Mouse (Mus musculus): ENCODE measurements around the gene Cir1.

Cir1 gene

DNA sequence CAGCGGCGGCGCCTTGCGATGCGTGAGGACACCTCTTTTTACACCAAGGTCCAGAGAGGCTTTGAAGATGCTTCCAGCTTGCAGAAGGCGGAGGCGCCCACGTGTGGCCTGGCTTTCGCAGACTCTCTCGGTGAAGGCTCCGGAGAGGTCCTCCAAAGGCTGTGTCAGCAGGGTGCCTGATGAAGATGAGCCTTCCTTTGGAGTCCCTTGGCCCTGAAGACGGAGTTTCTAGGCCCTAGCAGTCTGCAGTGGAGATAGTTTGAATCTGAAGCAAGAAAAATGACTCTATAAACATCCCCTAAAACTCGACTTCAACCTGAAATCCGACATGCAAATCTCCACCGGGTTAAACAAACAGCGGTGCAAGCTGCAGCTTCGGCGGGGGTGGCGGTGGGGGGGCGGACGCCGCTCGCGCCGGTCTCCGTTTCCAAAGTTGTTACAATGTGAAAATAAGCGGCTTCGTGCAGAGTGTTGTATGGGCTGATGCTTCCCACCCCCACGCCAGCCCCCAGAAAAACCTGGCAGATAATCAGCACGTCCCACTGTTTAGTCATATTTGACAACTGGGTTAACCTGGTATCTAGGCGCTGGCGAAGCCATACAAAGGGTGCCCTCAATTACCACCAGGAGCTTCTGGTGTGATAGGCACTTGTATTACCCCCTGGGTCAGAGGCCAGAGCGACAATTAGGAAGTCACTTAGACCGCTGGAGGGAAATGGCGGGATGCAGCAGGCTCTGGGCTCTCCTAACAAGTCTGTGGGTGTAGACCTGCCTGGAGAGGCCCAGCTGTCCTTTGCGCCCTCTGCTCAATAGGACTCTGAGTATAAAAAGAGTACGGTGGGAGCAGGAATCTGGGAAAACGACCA, 41.7 kb downstream of the Cir1 start:
- no peak for DNase-seq

DNA sequence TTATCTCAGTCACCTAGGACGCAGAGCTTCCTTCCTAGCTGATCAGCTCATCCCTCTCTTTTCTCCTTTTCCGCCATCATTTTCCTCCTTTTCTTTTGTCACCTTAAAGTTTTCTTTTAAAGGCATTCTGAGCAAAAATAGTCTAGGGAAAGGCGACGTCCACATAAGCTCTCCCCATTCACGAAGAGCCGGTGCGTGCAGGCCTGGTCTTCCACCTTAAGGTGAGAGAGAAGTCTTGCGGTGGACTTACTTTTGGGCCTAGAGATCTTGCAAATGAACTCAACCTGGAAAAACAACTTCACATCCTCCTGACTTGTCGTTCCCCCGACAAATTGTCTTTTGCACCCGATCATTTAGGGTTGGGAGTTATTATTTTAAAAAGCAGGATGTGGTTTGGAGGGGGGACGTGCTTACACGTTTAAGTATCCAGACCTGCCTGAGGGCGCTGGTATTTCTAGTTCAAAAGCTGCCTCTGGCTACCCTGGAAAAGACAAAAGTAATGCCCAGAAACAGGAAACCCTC, 42.4 kb downstream of the Cir1 start:
- DNase-seq = no peak

DNA sequence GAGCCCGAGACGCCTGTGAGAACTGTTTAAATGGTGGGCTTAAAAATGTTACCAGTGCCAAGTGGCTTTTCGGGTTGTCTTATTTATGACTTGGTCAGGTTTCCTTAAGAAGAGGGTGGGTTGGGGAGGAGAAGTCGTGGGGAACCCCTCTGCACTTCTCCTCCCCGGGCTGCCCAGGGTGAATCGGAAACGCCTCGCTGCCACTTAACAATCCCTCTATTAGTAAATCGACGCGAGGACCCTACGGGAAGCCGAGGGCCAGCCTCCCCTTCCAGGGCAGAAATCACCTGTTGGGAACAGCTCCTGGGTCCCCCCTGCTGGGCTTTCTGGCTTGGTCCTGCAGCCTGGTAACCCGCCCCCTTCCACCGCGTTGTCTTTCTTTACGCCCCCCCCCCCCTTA, 42.8 kb downstream of the Cir1 start:
- DNase-seq = no peak

DNA sequence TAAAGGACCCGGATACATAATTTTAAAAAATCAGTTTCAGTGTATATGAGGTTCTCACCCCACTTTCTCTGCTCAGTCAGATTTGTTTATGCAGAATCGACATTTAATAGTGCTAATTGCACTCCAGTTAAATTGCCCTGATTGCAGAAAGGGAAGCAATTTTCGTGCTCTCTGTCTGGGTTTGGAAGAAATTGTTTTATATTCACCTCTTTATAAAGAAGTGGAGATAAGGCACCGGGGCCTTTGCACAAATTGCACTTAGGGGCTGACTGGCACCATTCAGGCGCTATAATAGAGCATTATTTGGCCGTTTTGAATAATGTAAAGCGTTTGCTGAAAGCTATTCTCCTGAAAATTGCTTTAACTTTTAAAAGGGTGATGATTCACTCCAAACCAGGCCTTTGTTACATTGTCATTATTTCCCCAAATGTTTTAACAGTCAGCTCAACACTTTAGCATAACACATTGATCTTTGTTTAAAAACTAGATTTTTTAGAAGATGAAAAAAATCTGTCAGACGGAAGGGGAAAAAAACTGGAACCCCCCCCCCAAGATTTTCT, 43.6 kb downstream of the Cir1 start:
- DNase-seq = no peak

DNA sequence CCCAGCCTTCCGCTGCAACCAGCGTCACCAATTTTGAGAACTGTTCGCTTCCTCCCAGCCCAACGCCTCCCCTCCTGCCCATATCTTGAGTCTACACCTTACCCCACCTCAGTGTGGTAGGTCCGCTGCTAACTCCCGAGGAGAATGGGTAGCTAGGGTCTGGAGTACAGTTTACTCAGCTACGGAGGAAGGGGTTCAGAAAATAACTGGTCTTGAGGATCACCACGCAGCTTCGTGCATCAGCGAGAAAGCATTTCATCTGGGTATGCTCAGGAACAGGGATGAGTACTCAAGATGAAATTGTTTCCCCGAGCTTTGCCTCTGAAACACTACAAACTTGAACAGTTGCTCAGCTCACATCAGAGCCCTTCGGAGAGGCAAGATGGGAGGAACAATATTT, 44.2 kb downstream of the Cir1 start:
- DNase-seq = no peak

DNA sequence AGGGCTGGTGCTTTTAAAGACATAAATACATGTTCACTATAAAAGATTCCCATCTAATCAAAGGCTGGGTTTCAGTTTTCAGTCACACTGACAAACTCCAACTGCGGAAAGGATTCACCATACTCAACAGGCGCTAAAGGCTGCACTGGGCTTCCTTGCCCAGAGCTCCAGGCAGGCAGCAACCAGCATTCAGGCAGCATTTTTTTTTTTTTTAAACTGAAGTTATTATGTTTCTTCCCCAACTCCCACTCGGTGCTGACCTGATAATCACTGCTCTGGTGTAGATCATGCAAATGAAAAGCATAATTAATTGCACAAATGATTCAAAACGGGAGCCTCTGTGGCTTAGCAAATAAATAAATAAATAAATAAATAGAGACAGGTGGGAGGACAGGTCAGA, 44.7 kb downstream of the Cir1 start:
- no peak for DNase-seq

DNA sequence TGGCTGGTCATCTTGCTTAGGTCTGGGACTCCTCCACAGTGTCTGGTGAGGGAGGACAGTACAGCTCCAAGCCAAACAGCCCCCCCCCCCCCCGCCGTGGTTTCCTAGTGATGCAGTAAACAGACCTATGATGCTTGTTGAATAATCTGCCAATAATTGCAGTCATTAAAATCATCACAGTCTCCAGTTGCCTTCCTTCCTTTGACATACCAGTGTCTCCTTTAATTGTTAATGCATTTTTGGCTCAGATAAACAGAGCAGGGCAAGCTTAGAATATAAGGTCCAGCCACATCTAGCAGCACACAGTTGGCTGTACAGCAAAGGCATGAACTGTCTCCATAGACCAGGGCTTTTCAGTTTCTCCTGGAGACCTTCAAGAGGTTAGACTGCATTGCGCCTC, 45.3 kb downstream of the Cir1 start:
- DNase-seq = no peak

DNA sequence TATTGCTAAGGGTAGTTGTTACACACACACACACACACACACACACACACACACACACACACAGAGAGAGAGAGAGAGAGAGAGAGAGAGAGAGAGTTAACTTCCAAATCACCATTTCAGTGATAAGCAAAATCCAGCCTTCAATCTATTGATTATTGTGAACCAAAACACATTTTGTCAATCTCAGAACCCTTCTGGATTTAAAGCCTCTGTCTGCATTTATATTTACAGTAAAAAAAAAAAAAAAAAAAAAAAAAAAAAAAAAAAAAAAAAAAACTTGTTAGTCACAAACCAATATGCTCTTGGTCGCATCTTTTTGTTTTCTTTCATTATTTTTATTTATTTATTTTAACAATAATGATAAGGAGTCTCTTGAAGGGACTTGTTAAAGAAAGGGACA, 45.9 kb downstream of the Cir1 start:
- DNase-seq = no peak

DNA sequence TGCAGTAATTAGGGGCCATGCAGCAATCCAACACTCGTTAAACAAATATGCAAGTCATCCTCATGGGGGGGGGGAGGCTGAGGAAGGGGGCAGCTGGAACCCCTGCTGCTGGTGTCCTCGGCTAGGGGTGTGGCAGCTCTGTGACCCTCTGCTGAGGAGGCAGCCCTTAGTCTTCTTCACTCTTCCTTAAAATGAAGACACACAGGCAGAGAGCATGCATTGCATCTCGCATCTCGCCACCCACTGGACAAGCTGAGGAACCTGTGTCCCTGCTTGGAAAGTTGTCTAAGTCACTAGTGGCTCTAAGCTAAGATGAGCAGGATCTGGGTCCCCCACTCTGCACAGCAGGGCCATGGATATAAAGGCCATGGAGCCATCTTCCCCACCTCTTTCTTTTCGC, 46.5 kb downstream of the Cir1 start:
- no peak for DNase-seq

DNA sequence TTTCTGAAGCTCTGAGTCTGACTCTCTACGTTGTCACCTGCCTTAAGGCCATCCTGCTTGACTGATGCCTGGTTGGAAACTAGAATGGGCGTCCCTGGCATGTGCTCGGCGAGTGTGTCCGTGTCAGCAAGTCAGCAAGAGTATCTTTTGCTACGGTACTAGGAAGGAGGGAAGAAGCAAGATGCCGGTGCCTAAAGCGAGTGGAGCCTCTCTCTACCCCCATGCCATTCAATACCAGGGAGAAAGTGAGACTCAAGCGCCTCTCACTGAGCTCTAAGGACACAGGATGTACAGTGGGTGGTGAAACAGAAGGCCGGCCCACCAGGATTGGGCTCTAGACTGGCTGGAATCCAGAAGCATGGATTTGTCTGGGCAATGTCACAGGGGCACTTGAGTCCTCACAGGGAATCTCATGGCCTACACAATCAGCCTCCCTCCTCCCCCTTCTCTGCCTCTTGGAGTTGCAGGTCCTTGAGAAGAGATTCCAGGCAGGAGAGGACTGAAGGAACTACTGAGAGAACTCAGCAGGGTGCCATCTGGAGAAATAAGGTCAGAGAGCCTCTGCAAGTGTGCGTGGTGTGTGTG, 47.8 kb downstream of the Cir1 start:
- no peak for DNase-seq

DNA sequence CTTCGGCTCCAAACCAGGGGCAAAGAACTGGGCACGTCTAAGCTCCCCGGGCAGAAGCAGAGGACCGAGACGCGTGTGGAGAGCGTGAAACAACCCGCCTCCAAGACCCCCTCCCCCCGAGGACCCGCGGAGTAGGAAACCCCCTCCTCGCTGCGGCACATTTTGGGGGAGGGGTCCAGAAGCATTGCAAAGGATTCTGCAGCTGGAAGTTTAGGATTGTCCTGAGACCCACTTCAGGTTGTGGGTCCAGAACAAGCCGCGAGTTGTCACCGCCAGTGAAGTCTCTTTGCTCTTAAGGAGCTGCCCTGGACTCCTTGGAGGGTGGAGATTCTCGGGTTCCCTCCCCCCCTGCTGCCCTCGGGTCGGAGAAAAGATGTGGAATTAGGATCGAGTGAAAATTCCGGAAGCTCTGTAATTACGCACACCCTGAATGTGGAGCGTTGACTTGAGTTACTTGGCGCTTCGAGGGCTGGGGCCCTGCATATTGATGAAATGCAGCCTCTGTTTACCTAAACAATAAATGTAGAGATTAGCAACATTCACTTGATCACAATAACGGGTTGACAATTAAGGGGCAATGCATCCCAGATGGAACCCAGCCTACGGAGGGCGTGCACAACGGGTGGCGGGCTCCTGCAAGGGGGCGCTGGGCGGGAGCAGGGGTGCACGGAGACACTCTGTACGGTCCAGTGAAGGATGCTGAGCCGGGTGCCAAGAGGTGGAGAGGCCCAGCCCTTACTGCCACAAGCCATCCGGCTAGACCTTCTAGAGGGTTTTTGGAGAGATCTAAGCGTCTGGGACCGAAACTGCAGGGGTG, 48.5 kb downstream of the Cir1 start:
- no peak for DNase-seq

DNA sequence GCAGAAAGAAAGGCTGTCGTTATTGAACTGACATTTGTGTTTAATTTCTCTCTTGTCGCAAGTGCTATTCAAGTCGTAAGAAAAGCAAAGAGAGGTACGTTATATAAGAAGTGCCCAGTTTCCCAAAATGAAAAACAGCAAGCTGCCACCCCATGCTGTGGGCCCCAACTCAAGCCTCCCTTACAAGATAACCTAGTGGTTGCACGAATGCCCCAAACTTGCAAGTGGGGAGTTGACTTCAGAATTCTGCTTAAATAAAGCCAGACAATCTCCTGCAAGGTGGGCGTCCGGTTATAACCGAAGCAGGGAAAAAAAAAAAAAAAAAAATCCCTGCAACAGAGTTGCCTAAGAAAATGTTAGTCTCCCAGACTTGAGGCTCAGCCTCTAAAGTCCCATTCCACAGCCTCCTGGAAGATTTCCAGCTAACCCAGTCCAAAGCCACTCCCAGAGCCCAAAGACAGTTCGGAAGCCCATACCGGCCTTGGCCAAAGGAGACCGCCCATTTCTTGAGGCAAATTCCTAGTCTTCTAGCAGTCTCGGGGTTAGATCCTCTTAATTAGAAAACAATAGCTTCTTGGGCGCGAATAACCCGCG, 49.2 kb downstream of the Cir1 start:
- DNase-seq = no peak

DNA sequence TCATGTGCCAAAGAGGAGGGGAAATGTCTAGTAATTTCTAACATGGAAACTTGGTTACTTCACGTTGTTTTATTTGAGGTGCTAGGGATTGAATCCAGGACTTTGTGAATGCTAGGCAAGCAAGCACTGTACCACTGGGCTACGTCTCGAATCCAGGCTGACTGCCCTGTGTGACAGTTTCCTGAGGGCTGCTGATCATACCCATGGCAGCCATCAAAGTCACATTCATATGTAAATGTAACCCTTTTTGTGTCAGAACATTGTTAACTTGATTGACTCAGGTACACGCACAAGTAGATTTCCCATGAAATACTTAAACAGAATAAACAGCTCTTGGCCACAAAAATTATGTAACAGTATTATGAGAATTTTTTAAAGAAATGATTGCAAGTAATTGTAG, 63.8 kb downstream of the Cir1 start:
- no peak for DNase-seq

DNA sequence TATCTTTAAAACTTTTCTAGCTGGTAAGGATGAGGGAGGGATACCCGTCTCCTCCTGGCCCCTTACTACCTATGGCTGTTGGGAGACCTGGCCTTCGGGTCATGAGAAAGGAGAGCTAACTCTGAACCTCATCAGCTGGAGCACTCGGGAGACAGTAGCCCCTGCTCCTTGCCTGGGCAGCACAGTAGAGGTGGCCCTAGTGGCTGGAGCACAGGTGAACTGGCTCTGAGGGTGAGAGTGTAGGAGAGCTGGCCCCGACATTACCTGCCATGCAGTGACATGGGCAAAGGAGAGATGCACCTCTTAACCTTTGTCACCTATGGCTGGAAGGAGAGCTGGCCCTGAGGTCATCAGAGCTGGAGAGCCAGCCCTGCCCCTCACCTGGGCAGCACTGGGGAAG, 71.2 kb downstream of the Cir1 start:
- no peak for DNase-seq
